Mouse (Mus musculus): ENCODE results near the gene St3gal4. TPM values are rescaled to one million over a fixed set of nuclear protein-coding genes. Genes with fewer than 3 reads are reported as not detected.

Gene St3gal4
- polyA plus RNA-seq, 1 experiment from 2014 or later: 10.7 TPM

DNA sequence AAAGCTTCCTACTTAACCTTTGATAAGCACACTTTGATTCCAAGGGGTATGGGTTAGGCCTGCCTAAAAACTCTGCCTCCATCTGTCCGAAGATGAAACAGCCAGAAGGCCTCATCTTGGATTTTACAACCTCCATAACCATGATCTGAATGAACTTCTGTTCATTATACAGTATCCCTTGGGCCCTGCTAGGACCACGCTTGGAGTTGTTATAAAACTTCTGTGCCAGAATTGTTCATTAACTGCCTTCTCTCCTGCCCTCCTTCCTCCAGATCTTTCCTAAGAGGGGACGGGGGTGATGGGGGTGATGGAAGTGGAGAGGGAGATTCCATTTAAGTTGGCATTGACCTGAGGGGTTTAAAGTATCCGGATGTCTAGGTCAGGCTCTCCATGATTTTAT is 60.9 kb downstream of the St3gal4 start:
- H3K4me1 ChIP-seq (ENCODE audit: control insufficient read depth, insufficient read depth, low read length): no peaks in the 10 kb centered on the region
- H3K27ac ChIP-seq (ENCODE audit: low read depth, low read length): no peak overlapping the region
- H3K9ac ChIP-seq (ENCODE audit: low read length): no peak overlapping the region
- H3K36me3 ChIP-seq (ENCODE audit: control insufficient read depth, insufficient read depth, low read length): no peaks in the 10 kb centered on the region
- DNase-seq (ENCODE audit: low spot score, missing footprints): no peak
- 93% methylated on average over 4 of the region's 4 CpGs for WGBS
- H3K27me3 ChIP-seq (ENCODE audit: control insufficient read depth, insufficient read depth, low read length): no peaks in the 10 kb centered on the region
- no peak overlapping the region for H3K4me2 ChIP-seq
- H3K9me3 ChIP-seq (ENCODE audit: control insufficient read depth, low read length): no peaks in the 10 kb centered on the region
- no peak overlapping the region for H3K4me3 ChIP-seq (ENCODE audit: low read depth, low read length)
- no peak for ATAC-seq (ENCODE audit: low FRiP score)

DNA sequence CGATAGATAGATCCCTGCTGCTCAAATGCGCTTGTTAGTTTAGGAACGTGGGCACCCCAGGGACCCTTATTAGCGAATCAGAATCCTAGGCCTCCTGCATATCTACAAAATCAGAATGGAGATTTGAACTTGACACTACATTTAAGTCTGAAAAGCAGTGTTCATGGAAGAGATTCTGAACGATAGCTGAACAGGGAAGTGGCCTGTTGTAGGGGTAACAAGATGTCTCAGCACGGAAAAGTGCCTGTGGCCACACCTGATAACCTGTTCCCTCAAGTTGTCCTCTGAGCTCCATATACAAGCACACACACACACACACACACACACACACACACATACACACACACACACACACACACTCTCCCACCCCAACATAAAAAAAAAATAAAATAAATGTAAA is 61.4 kb downstream of the St3gal4 start:
- DNase-seq (ENCODE audit: low spot score, missing footprints): peak; percentile 79
- no peaks in the 10 kb centered on the region for H3K4me1 ChIP-seq (ENCODE audit: control insufficient read depth, insufficient read depth, low read length)
- no peak overlapping the region for H3K4me3 ChIP-seq (ENCODE audit: low read depth, low read length)
- H3K9ac ChIP-seq (ENCODE audit: low read length): no peak overlapping the region
- H3K27me3 ChIP-seq (ENCODE audit: control insufficient read depth, insufficient read depth, low read length): no peaks in the 10 kb centered on the region
- no peak for ATAC-seq (ENCODE audit: low FRiP score)
- H3K36me3 ChIP-seq (ENCODE audit: control insufficient read depth, insufficient read depth, low read length): peaks cover under 1% of the 10 kb centered on the region; the same call in 1 of the 2 replicates
- H3K27ac ChIP-seq (ENCODE audit: low read depth, low read length): no peak overlapping the region
- H3K9me3 ChIP-seq (ENCODE audit: control insufficient read depth, low read length): no peaks in the 10 kb centered on the region
- WGBS: 88% methylated on average over 6 of the region's 6 CpGs
- H3K4me2 ChIP-seq: no peak overlapping the region

DNA sequence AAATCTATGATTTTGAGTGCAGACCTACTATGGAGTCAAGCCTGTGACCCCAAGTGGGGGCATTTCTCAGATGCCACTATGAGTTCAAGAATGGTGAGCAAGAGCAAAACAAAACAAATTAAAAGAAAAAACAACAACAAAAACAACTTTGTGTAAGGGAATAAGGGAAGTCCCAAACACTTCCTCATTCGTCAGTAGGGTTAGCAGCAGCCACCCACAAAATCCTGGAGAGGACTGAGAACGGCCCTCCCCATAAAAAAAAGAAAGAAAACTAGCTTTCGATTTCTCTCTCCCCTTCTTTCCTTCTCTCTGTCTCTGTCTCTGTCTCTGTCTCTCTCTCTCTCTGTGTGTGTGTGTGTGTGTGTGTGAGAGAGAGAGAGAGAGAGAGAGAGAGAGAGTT is 62.5 kb downstream of the St3gal4 start:
- no peaks in the 10 kb centered on the region for H3K9me3 ChIP-seq (ENCODE audit: control insufficient read depth, low read length)
- no peak overlapping the region for H3K4me3 ChIP-seq (ENCODE audit: low read depth, low read length)
- H3K36me3 ChIP-seq (ENCODE audit: control insufficient read depth, insufficient read depth, low read length): peaks cover 3% of the 10 kb centered on the region; the same call in 1 of the 2 replicates
- 81% methylated on average over 3 of the region's 3 CpGs for WGBS
- H3K4me1 ChIP-seq (ENCODE audit: control insufficient read depth, insufficient read depth, low read length): no peaks in the 10 kb centered on the region
- no peaks in the 10 kb centered on the region for H3K27me3 ChIP-seq (ENCODE audit: control insufficient read depth, insufficient read depth, low read length)
- no peak overlapping the region for H3K9ac ChIP-seq (ENCODE audit: low read length)
- no peak overlapping the region for H3K4me2 ChIP-seq
- H3K27ac ChIP-seq (ENCODE audit: low read depth, low read length): no peak overlapping the region
- DNase-seq (ENCODE audit: low spot score, missing footprints) (no peak), ATAC-seq (ENCODE audit: low FRiP score) (no peak)

DNA sequence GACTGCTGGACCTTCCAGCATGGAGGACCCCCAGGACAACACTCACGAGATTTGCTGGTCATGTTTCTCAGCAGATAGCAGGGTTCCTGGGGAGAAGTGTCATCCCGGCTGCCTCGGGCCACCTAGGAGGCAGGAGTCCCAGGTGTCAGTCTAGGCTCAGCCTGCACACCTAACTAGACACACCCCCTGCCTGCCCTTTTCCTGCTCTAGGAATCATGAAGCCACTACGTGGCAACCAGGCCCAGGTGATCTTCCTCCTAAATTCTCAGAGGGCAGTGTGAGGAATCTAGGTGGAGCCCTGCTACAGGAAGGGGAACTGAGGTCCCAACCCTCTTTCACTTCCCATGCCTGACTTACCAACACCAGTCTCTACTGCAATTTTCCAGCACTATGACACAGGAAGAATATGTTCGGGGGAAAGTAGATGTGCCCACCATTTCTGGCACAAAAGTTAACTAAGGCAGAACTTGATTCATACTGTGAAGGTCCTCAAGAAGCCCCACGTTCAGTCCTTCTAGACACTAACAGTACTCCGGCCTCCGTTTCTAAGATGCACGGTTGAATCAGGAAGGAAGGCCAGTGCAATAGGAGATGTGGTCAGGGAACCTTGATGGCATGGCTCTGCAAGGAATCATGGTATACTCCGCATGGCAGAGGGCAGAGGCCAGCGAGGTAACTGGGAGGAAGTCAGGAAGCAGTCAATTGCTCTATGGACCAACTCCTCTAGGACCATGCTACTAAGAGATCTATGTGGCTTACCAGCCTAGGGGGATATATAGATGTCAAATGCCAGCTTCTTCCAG is 63.3 kb downstream of the St3gal4 start:
- H3K4me1 ChIP-seq (ENCODE audit: control insufficient read depth, insufficient read depth, low read length): no peaks in the 10 kb centered on the region
- H3K27ac ChIP-seq (ENCODE audit: low read depth, low read length): no peak overlapping the region
- no peak overlapping the region for H3K4me3 ChIP-seq (ENCODE audit: low read depth, low read length)
- no peak overlapping the region for H3K9ac ChIP-seq (ENCODE audit: low read length)
- ATAC-seq (ENCODE audit: low FRiP score) (no peak), DNase-seq (ENCODE audit: low spot score, missing footprints) (no peak)
- 89% methylated on average over 11 of the region's 11 CpGs for WGBS
- peaks cover 3% of the 10 kb centered on the region; the same call in 1 of the 2 replicates for H3K36me3 ChIP-seq (ENCODE audit: control insufficient read depth, insufficient read depth, low read length)
- no peaks in the 10 kb centered on the region for H3K9me3 ChIP-seq (ENCODE audit: control insufficient read depth, low read length)
- no peaks in the 10 kb centered on the region for H3K27me3 ChIP-seq (ENCODE audit: control insufficient read depth, insufficient read depth, low read length)
- no peak overlapping the region for H3K4me2 ChIP-seq

DNA sequence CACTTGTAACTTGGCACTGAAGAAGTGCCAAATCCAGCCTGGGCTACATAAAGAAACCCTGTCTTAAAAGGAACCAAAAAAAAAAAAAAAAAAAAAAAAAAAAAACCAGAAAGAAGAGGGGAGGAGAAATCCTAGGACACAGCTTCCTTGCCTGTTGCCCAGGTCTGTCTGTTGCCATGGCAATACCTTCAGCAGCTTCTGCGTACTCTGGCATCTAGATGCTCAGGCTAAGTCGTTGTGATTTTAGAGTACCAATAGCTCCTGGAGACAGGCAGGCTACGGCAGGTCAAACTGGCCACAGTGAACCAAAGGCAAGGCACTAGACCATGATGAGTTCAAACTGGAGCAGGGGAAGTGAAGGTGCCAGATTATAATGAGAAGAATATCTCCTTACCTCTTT is 65.4 kb downstream of the St3gal4 start:
- H3K9ac ChIP-seq (ENCODE audit: low read length): no peak overlapping the region
- no peaks in the 10 kb centered on the region for H3K9me3 ChIP-seq (ENCODE audit: control insufficient read depth, low read length)
- no peak for ATAC-seq (ENCODE audit: low FRiP score)
- no peak for DNase-seq (ENCODE audit: low spot score, missing footprints)
- H3K27ac ChIP-seq (ENCODE audit: low read depth, low read length): no peak overlapping the region
- H3K36me3 ChIP-seq (ENCODE audit: control insufficient read depth, insufficient read depth, low read length): peaks cover 3% of the 10 kb centered on the region; the same call in 1 of the 2 replicates
- no peak overlapping the region for H3K4me2 ChIP-seq
- H3K27me3 ChIP-seq (ENCODE audit: control insufficient read depth, insufficient read depth, low read length): no peaks in the 10 kb centered on the region
- WGBS: 78% methylated on average over 3 of the region's 3 CpGs
- no peaks in the 10 kb centered on the region for H3K4me1 ChIP-seq (ENCODE audit: control insufficient read depth, insufficient read depth, low read length)
- no peak overlapping the region for H3K4me3 ChIP-seq (ENCODE audit: low read depth, low read length)

DNA sequence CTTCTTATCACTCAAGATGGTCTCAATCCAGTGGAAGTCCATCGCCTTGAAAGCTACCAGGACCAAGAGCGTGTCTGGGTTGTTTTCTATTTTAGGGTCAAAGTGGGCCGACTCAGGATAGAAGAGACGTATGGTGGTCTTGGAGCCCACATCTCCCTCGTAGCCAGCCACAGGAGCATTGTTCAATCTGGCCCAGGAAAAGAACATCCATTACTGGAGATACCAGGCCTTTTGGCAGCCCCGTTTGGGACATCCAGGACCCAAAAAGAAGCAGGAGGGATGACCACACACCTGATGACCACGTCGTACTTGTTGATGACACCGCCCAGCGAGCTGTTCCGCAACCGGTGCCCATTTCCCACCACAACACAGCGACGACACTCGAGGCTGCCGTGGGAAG is 66.0 kb downstream of the St3gal4 start:
- no peak overlapping the region for H3K4me3 ChIP-seq (ENCODE audit: low read depth, low read length)
- no peaks in the 10 kb centered on the region for H3K4me1 ChIP-seq (ENCODE audit: control insufficient read depth, insufficient read depth, low read length)
- no peak overlapping the region for H3K27ac ChIP-seq (ENCODE audit: low read depth, low read length)
- no peak overlapping the region for H3K4me2 ChIP-seq
- WGBS: 95% methylated on average over 16 of the region's 16 CpGs
- peaks cover 3% of the 10 kb centered on the region; the same call in 1 of the 2 replicates for H3K36me3 ChIP-seq (ENCODE audit: control insufficient read depth, insufficient read depth, low read length)
- ATAC-seq (ENCODE audit: low FRiP score) (no peak), DNase-seq (ENCODE audit: low spot score, missing footprints) (no peak)
- H3K9me3 ChIP-seq (ENCODE audit: control insufficient read depth, low read length): no peaks in the 10 kb centered on the region
- H3K27me3 ChIP-seq (ENCODE audit: control insufficient read depth, insufficient read depth, low read length): no peaks in the 10 kb centered on the region
- H3K9ac ChIP-seq (ENCODE audit: low read length): no peak overlapping the region

DNA sequence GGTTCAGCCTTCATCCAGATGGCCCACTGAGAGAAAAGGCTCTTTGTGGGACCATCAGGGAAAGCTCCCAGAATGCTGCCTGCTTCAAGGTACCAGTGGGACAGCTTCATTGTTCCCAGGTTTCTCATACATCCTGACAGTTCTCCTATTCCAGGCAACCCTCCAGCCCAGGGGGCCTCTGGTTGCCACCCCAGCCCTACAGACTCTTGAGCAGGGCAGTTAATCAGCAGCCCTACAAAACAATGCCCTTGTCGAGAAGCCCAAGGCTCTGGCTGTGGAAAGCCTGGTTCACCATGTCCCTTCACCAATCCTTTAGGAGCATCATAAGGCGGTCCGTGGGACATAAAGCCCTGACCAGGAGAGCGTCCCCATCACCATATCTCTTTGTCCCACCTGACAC is 66.4 kb downstream of the St3gal4 start:
- peaks cover 3% of the 10 kb centered on the region; the same call in 1 of the 2 replicates for H3K36me3 ChIP-seq (ENCODE audit: control insufficient read depth, insufficient read depth, low read length)
- H3K9me3 ChIP-seq (ENCODE audit: control insufficient read depth, low read length): no peaks in the 10 kb centered on the region
- DNase-seq (ENCODE audit: low spot score, missing footprints): no peak
- no peaks in the 10 kb centered on the region for H3K4me1 ChIP-seq (ENCODE audit: control insufficient read depth, insufficient read depth, low read length)
- 89% methylated on average over 4 of the region's 4 CpGs for WGBS
- H3K9ac ChIP-seq (ENCODE audit: low read length): no peak overlapping the region
- no peak for ATAC-seq (ENCODE audit: low FRiP score)
- no peak overlapping the region for H3K27ac ChIP-seq (ENCODE audit: low read depth, low read length)
- no peak overlapping the region for H3K4me2 ChIP-seq
- H3K27me3 ChIP-seq (ENCODE audit: control insufficient read depth, insufficient read depth, low read length): no peaks in the 10 kb centered on the region
- H3K4me3 ChIP-seq (ENCODE audit: low read depth, low read length): no peak overlapping the region

DNA sequence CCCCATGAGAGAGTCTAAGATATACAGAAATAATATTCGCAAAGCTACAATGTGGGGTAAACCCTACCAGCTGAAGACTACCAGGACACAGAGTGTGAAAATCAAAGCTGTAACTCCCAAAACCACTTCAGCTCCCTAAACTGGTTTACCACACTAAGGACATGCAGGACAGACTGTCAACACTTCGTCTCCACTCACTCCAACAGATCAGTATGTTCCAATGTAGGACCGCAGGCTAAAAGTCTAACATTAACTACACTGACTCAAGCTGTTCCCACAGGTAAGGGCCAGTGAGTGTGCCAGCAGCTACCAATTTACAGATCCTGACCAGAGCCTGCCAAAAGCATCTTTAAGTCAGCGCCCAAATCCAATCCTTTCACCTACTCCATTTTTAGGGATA is 67.4 kb downstream of the St3gal4 start:
- Histone ChIP-seq H3K27ac (ENCODE audit: low read depth, low read length) (no peak overlapping the region), H3K9me3 (ENCODE audit: control insufficient read depth, low read length) (no peaks in the 10 kb centered on the region), H3K9ac (ENCODE audit: low read length) (no peak overlapping the region), H3K36me3 (ENCODE audit: control insufficient read depth, insufficient read depth, low read length) (peaks cover 3% of the 10 kb centered on the region; the same call in 1 of the 2 replicates), H3K4me1 (ENCODE audit: control insufficient read depth, insufficient read depth, low read length) (no peaks in the 10 kb centered on the region), H3K4me3 (ENCODE audit: low read depth, low read length) (no peak overlapping the region), H3K27me3 (ENCODE audit: control insufficient read depth, insufficient read depth, low read length) (no peaks in the 10 kb centered on the region), H3K4me2 (no peak overlapping the region)
- no peak for ATAC-seq (ENCODE audit: low FRiP score)
- WGBS: 92% methylated on average over 4 of the region's 4 CpGs
- no peak for DNase-seq (ENCODE audit: low spot score, missing footprints)

DNA sequence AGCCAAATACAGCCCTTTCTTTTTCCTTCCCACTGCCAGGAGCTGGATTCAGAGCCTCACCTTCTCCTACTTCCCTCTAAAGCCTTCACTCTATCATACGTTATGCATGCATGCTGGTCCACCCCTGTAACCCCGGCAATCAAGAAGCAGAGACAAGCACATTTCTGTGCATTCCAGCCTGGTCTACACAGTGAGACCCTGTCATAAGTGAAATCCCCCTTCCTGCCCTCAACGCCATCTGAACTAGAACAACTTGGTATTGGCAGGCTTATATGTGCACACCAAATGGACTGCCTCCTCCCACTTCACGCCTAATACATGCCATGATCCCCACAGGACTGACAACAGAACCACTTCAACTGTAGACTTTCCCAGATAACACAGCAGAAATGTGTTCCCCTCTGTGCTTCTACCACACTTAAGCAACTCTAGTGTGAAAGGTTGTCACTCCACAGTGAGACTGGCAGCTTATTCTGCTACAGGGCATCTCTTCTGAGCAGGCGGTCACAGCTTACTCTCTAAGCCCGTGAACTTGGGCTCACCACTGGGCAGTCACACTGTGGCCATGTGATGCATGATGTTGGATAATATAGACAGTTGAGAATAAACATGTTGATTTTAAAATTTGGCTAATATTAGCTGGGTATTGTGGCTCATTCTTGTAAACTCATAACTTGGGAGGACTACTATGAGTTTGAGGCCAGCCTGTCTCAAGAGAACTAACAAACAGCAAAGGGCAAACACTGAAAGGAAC is 68.2 kb downstream of the St3gal4 start:
- Histone ChIP-seq H3K9me3 (ENCODE audit: control insufficient read depth, low read length) (no peaks in the 10 kb centered on the region), H3K27ac (ENCODE audit: low read depth, low read length) (no peak overlapping the region), H3K4me3 (ENCODE audit: low read depth, low read length) (no peak overlapping the region), H3K4me1 (ENCODE audit: control insufficient read depth, insufficient read depth, low read length) (no peaks in the 10 kb centered on the region), H3K36me3 (ENCODE audit: control insufficient read depth, insufficient read depth, low read length) (peaks cover 3% of the 10 kb centered on the region; the same call in 1 of the 2 replicates), H3K27me3 (ENCODE audit: control insufficient read depth, insufficient read depth, low read length) (no peaks in the 10 kb centered on the region), H3K9ac (ENCODE audit: low read length) (no peak overlapping the region), H3K4me2 (no peak overlapping the region)
- no peak for ATAC-seq (ENCODE audit: low FRiP score)
- DNase-seq (ENCODE audit: low spot score, missing footprints): no peak
- 90% methylated on average over 6 of the region's 6 CpGs for WGBS
